Mouse (Mus musculus) ES-Bruce4 (cell line): ENCODE measurements around the gene Skil.

Experiments used
- CTCF ChIP-seq: IDR thresholded peaks from one replicate; pipeline ENCODE4 v1.8.1; 2011; ENCODE audit warnings: low read depth, low read length
- EP300 ChIP-seq: IDR thresholded peaks from 2 replicates; pipeline ENCODE4 v1.6.1; 2011; ENCODE audit warnings: low read depth, low read length; ENCODE audit not compliant: insufficient read depth
- POLR2A ChIP-seq: IDR thresholded peaks from one replicate; pipeline ENCODE4 v1.8.1; 2011; ENCODE audit warnings: low read length; ENCODE audit not compliant: insufficient read depth

DNA sequence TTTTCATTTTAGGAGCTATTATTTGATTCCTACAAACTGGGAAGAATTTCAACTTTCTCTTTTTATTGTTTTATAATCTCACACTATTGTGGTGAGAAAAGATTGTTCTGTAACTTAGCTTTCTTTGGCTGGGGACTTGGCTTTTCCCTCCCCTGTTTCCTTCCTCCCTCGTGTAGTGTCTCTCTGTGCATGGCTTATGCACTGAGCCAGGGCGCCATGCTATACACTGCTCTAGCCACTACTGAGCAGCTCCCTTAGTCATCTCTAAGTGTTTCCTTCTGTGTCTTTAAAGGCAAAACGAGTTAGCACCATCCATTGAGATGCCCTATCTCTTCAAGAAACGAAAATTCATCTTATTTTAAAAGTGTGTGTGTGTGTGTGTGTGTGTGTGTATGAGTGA lies 31.4 kb downstream of the Skil start:
- TF ChIP-seq CTCF (no peak), EP300 (no peak), POLR2A (no peak)
